Mouse (Mus musculus) kidney, postnatal 4 days (tissue): ENCODE measurements around the gene Prpf38b.

Experiments
- DNase-seq, 2 experiments: peaks; one replicate each; pipeline ENCODE4 v3.0.0; 2021; ENCODE audit warnings: mixed read lengths in 2 of 2

Gene Prpf38b

DNA sequence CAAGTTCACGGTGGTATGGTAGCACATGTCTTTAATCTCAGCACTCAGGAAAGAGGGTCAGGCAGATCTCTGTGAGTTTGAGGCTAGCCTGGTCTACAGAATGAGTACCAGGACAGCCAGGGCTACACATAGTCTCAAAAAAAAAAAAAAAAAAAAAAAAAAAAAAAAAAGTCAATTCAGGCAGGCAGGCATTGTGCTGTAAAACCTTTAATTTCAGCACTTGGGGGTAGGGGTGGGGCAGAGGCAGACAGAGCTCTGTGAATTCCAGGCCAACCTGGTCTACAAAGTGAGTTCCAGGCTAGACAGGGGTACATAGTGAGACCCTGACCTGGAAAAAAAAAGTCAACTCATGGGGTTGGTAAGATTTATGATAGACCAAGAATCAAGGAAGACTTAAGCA, 53.8 kb downstream of the Prpf38b start:
- DNase-seq = no peak

DNA sequence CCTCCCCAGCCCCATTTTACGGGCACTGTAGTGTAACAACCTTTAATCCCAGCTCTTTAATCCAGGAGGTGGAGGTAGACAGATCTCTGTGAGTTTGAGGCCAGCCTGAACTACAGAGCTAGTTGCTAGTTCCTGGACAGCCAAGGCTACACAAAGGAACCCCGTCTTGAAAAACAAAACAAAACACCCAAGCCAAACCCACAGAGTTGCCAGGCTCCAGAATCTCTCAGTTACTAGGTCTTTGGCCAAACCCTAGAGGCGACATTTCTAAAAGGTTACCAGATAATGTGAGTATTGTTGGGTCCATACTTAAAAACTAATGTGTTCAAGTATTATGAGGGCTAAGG, 54.4 kb downstream of the Prpf38b start:
- no peak for DNase-seq

DNA sequence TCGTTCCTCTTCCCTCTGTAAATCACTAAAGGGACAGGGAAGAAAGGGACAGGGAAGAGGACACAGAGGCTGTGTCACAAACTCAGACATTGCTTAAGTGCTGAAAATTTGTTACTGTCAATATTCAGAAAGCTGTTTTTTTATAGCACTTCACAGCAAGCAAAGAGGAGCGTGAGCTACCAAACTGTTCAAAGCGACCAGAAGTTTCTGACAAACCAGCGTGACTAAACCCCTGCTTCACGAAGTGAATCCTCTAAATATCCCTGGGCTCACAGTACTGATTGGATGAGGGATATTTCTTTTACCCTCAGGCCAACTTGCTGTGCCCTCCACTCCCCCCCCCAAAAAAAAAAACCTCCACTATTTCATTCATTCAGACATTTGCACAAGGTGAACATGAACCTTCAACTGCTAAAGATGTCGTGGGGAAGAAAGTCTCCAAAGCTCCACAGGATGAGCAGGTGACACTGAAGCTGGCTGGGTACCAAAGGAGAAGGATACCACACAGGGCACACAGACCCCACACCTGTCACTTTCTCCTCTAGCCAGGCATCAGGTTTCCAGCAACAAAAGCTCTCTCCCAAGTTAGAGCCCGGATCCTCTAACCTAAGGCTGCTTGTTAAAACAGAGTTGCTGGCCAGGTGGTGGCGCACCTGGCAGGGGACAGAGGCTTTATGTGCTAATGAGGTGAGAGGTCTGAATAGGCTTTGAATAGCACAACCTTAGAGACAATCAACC, 55.0 kb downstream of the Prpf38b start:
- DNase-seq = peak; percentile 49 to 67

DNA sequence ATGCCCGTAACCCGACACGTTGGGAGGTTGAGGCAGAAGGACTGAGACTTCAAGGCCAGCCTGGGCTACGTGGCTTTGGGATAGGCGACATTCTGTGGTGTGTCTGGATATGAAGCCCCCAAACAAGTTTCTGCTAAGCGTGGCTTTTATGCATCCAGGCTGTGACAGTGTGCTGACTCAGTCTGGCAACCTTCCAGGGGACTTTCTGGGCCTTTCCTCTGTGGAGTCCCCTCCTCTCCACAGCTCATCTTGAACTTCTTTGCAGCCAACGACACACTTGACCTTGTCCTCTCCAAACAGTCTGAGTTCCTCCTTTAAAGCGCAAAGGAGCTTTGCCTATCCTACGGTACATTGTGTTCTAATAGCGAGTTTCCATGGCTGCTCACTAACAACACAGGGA, 55.7 kb downstream of the Prpf38b start:
- DNase-seq = peak; percentile 51 to 68

DNA sequence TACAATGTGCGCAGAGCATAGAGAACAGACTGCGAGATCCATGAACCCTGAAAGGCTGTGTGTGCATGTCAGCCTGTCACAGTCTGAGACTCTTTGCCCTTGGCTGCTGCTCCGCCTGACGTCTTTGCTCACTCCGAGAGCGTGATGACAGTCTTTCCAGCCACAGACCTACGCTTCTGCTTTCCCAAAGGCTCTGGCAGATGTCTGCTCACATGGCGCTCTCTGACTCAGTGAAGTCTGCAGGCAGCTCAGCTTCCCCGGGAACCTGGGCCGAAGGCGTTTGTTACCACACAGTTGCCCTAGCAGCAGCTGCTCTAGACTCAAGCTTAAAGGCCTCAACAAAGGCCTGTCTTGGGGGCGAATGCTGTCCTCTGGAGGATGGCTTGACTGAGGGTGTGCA, 56.2 kb downstream of the Prpf38b start:
- DNase-seq = peak in 1 of 2 experiments; percentile 24

DNA sequence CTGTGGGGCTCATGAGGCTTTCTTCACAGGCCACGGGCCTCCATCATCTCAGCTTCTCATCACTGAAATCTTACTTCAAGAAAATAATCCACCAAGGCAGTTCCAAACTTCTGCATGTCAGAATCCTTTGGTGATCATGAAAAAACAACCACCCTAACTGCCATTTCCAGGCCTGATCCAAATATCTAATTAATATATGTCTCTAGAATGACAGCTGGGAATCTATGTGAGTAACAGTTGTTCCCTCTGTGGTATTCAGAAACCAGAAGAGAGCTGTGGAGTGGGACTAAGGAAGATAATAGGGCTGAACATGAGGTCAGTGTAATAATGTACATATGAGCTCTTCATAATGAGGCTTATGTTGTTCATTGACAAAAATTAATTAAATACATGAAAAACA, 58.3 kb downstream of the Prpf38b start:
- DNase-seq = no peak
